Mouse (Mus musculus) adrenal gland (tissue): ENCODE data around the gene Cldnd1.

Source experiments
- intact Hi-C: fragments of 180-260 bp; cut with DNase I; formaldehyde crosslinking; loops from one replicate; pipeline ENCODE4 v1.15.1; 2025
- microRNA-seq, 2 experiments: library from miRNA; unstranded; fragments of <30 nt; microRNA quantifications; one replicate each; pipeline ENCODE4; 2019

Gene Cldnd1

GRCm38 (mm10) chr16:58708601-58709475, 18.9 kb upstream of the Cldnd1 start:
- intact Hi-C loops: no loop called here

DNA sequence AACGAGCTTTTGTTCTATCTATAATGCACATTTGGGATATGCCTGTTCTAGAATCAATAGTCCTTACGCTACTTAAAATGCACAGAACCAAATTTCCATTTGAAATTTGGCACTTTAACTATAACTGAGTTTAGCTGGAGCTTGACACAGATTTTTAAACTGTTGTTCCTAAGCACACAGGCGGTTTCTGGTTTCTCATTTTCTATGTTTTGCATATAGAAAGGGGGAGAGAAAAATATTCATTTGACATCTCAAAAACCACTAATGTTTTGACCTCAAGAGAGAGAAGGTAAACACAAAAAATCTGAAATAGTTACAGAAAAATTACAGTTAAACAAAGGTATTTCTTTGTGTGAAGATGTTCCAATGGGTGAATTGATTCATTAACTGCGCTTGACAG, 18.2 kb upstream of the Cldnd1 start:
- intact Hi-C loops: no loop called here

DNA sequence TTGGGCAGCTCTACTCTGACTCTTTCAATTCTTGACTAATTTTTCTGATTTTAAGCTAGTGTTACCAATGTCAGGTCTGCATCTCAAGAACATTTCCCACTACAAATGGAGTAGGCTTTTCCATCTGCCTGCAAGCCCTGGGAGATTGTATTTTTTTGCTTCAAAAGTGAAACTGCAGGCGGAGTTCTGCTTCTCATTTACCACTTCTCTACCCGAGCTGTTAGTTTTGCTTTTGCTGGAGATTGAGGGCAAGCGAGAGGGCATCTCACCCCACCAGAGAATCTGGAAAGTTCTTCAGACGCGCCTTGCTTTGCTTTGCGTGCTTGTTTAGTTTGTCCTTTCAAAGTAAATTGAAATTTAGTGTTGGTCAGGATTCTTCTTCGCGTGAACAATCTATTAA, 15.5 kb upstream of the Cldnd1 start:
- intact Hi-C loops: no loop called here

DNA sequence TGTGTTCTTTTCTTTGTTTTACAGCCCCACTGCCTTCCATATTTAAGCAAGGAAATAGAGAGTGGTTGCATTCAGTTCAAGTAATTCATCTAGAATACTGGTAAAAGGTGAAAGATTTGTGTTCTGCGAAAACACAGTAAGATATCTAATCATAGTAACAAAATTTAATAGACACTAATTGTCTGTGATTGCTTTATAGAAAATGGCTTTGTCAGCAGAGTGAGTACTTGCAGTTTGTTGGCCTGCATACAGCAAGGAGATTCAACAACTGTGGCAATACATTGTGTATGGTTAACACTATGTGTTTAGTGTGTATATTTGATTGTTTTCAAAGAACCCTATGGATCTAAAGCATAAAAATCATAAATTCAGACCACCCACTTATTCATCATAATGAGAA, 14.6 kb upstream of the Cldnd1 start:
- intact Hi-C loops: no loop called here

DNA sequence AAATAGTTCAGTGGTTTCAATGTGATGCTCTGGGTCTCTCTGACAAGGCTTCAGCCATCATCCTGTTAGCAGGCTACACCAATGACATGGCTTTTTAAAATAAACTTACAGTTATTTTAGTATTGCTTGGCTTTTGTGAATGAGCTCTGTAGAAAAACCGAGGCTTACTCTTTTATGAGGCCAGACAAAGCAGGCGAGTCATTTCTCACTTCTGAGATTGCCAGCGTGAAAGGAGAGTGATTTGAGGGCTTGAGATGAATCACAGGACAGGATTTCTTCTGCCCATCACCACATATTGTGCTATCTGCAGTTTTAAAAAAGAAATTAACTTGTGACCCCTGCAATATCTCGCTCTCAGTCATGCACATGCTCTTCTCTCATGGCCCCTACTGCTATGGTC, 12.7 kb upstream of the Cldnd1 start:
- intact Hi-C loops: no loop called here

- intact Hi-C loops: no loop called here
These were observed 9.0 kb upstream of the Cldnd1 start, which contains the start of gene Gpr15 for GRCm38 (mm10) chr16:58718666-58719120. Gpr15 (minus strand) TSS chr16:58719070.

- intact Hi-C loops: no loop called here
These were observed 5.4 kb upstream of the Cldnd1 start for GRCm38 (mm10) chr16:58722292-58722691.

GRCm38 (mm10) chr16:58726680-58727476, 832 bp upstream of the Cldnd1 start:
- intact Hi-C loops: loop anchor here (5.0 kb wide), 1 partner anchor 55 kb away; the partner anchor contains the start of gene Cpox

DNA sequence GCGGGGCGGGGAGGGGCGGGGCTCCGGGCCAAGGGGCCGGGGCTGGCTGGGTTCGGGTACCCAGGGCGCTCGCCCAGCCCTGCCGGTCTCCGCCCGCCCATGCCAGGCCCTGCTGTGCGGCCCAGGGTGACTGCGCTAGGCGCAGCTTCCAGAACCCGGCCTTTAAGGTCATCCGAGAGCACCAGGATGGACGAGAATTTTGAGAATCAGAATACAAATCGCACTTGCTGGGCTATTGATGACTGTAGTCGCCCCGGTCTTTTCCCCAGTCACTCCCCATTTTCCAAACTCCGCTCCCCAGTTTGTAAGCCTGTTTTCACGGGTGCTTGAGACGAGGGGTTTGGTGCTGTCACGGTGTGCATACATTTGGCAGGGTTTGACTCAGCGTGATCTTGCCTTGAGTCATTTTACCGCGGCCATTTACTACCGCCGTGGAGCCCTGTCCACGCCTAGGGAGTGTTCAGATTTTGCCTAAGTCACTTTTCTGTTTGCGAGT, 514 bp downstream of the Cldnd1 start:
- intact Hi-C loops: loop anchor here (5.0 kb wide), 1 partner anchor 56 kb away; the partner anchor contains the start of gene Cpox

GRCm38 (mm10) chr16:58738205-58738604, 10.5 kb downstream of the Cldnd1 start:
- intact Hi-C loops: loop anchor here (10.0 kb wide), 1 partner anchor 273 kb away; no protein-coding TSS in a partner anchor

GRCm38 (mm10) chr16:58738800-58739199, 11.1 kb downstream of the Cldnd1 start:
- intact Hi-C loops: loop anchor here (10.0 kb wide), 1 partner anchor 274 kb away; no protein-coding TSS in a partner anchor

DNA sequence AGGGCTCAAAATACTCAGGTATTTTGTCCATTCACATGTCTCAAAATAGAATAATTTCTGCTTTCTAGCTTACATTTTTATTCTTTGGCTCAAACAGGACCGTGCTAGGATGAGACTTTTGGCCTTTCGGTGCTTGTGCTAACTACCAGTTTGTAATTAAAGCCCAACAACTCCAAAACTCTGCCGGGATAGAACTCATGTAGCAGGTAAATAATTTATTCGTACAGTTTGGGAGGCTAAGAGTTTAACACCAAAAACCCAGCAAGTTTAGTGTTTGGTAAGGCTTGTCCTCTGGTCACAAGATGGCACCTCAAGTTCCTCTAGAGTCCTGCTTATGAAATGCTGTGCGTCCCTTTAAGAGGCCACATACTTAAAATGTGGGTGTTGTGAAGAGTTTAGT, 13.0 kb downstream of the Cldnd1 start:
- intact Hi-C loops: no loop called here

- intact Hi-C loops: no loop called here
These were observed 19.0 kb downstream of the Cldnd1 start for GRCm38 (mm10) chr16:58746715-58747114.

DNA sequence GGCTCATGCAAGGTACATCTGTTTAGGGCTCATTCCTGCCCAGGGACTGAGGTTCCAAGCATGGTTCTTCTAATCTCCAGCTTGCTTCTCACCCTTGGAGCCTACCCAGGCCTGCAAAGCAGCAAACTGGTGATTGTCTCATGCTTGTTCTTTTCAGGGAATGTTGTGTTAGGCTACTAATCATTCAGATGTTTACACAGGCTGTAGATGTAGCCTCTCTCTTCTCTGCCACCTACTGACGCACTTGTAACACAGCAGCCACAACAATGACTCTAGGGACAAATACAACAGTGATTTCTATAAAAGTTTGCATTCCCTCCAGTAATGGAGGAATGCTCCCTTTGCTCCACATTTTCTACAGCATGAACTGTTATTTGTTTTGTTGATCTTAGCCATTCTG, 23.6 kb downstream of the Cldnd1 start:
- intact Hi-C loops: loop anchor here (10.0 kb wide), 1 partner anchor 653 kb away; the partner anchor contains the start of gene Gabrr3

GRCm38 (mm10) chr16:58756191-58756590, 28.5 kb downstream of the Cldnd1 start:
- intact Hi-C loops: loop anchor here (10.0 kb wide), 1 partner anchor 649 kb away; the partner anchor contains the start of gene Gabrr3

DNA sequence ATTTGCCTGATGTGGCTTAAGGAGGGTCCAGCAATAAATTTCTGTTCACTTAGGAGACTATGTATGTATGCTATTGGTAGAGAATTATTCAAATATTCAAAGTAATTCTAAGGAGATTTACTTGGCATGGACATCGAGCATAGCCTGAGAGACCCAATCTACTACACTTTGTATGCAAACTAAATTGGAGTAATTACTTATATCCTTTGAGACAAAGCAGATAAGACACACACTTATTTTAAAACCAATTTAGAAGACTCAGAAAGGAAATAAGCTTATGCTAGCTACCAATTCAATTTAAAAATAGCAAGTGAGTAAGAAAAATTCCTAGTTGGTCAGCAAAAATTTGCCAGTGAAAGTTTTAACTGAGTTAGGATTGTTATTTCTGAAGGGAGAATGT, 35.4 kb downstream of the Cldnd1 start, which contains the start of gene Olfr172:
Gene Olfr172, minus strand, starts transcription at position 101 of the 400 bp plus-strand sequence.
- intact Hi-C loops: no loop called here

Small RNA genes lying within 50 kb of the gene (microRNA-seq; reads per million reads assigned to microRNA genes)
- 0 to 0.12 reads per million in 2 experiments for gene Gm27564
